Mouse (Mus musculus) gastrocnemius, postnatal 4 days (tissue): ENCODE measurements around the gene Rbbp8nl. TPM values are rescaled to one million over a fixed set of nuclear protein-coding genes. Genes with fewer than 3 reads are reported as not detected.
A peak's percentile ranks its signal among the peaks of the same experiment; 100 is the strongest.

ENCODE experiments used
- DNase-seq, 2 experiments: peaks; one replicate each; pipeline ENCODE4 v3.0.0; 2021 to 2022; ENCODE audit warnings: low spot score in 2 of 2, mixed read lengths in 2 of 2
- long read RNA-seq, 2 experiments: library from polyadenylated mRNA; stranded (forward); transcript quantifications; one replicate each; pipeline ENCODE4 v2.0.0; 2021
- total RNA-seq, 2 experiments: library from RNA; stranded (reverse); gene quantifications; 2 replicates each; pipeline ENCODE4 v1.2.3; 2021

The Rbbp8nl gene
- not detected for total RNA-seq
- long read RNA-seq, experiment 1: 0 reads
- long read RNA-seq, experiment 2: 0 reads

DNA sequence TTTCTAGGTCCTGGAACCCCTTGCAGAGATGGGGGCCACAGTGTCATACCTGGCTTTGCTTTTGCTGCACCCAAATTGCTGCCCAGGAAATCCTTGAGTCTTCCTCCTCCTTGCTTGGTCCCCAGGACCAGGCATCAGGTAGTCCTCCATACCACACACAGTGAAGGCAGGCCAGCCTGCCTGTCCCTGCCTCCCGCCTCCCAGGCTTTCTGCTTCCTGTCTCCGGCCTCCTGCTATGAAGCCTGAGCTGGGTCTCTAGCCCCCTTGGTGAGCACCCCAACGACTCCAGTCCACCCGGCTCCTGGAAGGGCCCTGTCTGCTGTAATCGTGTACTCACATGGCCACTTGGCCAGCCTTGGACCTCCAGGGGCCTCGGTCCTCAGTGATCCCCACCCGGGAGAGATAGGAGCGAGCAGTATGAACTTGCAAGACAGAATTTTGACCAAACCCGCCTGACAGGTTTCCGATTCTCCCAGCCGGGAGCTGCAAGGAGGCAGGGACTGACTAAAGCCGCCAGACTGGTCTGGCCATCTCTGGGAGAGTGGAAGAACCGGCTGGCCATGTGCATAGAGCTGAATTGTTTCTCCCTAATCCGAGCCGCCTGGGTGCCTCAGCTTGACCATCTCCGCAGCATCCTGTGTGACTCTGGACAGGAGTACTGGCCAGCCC lies at the start of gene Rbbp8nl:
TSS of gene Rbbp8nl (minus strand) at position 440 of the 669 bp plus-strand sequence.
- no peak for DNase-seq

DNA sequence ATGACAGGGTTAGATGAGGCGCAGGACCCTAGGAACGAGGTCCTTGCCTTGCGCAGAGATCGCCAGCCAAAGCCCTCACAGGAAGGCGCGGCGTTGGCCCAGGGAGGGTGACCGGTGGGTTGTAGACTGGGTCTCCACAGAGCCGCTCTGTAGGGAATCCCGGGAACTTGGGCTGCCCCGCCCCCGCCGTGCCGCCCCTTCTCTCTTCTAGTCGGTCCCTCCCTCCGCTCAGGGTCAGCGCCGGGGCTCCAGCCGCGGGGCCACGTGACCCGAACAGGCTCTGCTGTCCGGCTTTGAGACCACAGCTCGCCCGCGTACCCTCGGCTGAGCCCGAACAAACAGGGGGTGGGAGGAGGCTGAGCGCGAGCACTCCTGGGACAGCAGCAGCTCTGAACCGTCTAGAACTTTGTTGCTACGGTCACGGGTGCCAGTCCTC lies 44.9 kb upstream of the Rbbp8nl start, which contains the start of gene Gata5:
TSS of gene Gata5 (minus strand) at position 149 of the 436 bp plus-strand sequence.
- no peak for DNase-seq

DNA sequence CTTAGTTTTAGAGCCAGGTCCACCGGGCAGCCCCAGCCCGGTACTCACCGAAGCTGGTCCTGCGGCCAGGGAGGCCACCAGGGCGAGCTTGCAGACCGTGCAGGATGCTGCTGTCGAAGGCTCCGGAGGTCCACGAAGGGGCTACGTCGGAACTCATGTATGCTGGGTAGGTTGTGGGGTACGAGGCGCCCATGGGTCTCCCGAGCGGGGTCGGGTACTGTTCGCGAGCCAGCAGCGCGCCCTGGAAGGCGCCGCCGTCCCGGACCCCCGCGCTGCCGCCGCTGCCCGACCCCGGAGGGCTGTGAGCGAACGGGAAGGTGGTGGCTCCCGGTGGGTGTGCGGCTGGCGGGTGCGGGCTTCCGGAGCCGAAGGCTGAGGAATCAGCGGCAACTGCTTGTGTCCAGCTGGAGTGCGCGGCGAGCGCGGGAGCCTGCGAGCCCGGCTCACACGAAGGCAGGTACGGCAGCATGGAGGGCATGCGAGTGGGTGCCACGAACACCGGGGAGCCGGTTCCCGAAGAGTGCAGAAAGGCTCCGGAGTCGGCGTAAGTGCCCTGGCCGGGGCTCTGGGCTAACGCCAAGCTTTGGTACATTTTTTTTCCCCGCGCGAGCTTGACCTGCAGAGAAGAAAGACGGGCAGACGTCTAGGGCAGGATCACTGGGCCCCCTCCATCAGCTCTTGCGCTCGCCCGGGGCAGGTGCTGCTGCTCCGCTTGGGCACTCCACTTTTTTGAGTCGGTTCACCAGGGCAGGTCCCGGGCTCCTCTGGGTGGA lies 44.3 kb upstream of the Rbbp8nl start:
- DNase-seq: no peak

DNA sequence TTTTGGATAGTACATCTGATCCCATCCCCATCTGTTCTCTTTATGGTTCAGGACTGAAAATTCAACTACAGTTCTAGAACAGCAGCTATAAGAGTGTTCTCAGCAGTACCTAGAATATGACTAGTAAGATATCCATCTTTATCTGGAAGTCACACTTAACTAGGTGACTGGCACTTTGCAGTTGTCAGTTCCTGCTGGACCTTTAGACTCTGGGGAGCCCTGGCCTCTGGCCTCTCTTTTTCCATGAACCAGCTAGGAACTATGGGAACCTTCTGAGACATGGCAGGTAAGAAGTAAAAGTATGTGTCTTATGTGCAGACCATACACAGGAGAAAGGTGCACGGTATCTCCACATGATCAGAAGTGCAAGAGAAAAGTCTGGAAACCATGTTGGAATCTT lies 39.8 kb upstream of the Rbbp8nl start:
- no peak for DNase-seq

DNA sequence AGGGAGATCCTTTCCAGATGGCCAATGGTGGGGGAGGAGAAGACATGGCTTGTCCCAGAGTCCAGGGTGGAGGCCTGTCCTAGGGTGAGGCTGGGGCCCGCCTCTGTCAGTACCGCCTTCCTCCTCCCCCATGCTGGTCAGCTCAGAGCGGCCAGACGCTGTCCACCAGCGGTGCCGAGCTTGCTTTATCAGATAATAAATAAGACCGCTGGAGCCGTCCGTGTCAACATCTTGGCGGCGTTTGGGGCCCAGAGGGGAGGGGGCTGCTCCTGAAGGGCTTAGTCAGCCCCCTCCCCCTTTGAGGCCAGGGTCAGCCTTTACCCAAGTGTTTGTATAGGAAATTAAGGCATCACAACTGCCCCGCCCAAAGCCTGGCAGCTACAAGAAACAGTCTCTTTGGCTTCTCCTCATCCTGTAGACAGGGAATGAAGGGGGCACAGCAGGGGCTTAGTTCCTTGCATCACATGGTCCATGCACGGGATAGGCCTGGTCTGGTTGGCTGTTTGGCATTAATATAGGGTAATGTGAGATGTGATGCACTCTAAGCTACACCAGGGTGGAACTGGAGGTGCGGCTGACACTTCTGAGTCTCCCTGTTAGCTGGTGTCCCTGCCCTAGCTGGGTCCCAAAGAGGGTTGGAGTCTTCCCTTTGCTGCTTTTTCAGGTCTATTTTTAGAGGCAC lies 33.1 kb upstream of the Rbbp8nl start:
- no peak for DNase-seq

DNA sequence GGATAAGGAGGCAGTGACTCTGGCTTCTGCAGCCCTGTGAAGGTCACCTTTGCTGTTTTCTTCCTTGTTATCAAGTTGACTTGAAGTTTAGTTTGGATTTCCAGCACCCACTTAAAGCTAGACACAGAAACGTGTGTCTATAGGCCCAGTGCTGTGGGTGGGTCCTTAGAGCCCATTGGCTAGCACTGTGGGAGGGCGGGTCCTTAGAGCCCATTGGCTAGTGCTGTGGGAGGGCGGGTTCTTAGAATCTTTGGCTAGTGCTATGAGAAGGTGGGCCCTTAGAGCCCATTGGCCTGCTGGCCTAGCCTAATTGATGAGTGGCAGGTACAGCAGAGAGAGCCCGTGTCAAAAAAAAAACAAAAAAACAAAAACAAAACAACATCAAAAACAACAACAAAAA lies 30.5 kb upstream of the Rbbp8nl start:
- no peak for DNase-seq

DNA sequence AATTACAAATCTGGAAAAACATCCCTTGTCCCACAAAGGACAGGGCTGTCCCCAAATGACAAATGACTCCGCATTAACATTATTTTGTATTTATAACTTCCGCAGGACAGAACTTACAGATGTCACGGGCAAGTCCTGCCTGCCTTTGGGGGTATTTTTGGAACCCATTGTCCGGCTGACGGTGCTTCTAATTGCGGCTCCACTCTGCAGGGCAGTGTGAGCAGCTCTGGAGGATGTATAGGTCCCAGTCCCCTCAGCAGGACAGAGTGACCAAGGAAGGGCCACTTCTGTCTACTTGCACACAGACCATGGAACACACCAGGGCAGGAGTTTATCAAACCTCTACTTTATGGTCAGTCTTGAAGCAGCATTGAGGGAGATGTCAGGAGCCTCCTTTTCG lies 27.9 kb upstream of the Rbbp8nl start:
- DNase-seq: no peak

DNA sequence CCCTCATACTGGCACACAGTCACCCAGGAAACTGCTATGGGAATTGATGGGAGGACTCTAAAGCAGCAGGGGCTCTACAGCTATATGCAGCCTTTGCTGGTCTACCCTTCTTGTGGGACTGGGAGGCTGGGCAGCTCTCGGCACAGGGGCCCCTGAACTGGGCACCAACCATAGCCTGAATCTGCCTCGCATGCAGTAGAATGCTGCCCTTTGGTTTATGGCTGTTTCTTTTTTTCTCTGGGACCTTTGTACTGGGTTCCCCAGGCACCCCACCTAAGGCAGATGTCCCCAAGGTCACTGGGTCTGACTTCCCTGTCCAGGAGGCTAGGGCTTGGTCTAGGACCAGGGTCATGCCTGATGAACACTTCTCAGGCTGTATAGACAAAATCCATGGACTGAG lies 24.6 kb upstream of the Rbbp8nl start:
- no peak for DNase-seq

DNA sequence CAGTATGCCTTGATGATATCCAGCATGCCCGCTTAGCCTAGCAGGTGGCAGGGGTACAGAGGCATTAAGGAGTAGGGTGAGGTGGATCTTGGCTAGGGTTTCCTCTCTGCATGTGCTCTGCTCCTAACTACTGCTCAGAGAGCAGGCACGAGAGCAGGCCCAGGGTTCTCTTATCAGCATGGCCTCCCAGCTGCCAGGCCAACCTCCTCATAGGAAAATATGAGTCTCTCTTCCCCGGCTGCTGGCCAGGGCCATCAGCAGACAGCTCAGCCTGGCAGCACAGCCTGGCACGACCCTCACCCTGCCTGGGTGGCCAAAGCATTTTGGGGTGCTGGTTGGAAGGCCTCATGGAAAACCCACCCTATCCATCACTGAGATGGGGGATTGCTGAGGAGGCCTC lies 21.5 kb upstream of the Rbbp8nl start:
- no peak for DNase-seq

DNA sequence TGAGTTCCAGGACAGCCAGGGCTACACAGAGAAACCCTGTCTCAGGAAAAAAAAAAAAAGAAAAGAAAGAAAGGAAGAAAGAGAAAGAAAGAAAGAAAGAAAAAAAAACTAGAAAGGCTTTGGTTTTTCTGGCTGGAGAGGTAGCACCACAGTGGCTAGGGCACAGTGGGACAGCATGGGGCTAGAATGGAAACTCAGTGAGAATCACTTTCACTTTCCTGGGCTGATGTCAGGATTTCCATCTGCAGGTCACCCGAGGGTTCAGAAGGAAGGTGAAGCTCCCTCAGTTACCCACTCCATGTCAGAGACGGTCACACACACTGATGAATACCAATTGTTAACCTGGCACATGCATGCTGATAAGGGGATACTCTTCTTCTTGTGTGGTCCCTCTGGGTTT lies 18.0 kb upstream of the Rbbp8nl start:
- DNase-seq: no peak

DNA sequence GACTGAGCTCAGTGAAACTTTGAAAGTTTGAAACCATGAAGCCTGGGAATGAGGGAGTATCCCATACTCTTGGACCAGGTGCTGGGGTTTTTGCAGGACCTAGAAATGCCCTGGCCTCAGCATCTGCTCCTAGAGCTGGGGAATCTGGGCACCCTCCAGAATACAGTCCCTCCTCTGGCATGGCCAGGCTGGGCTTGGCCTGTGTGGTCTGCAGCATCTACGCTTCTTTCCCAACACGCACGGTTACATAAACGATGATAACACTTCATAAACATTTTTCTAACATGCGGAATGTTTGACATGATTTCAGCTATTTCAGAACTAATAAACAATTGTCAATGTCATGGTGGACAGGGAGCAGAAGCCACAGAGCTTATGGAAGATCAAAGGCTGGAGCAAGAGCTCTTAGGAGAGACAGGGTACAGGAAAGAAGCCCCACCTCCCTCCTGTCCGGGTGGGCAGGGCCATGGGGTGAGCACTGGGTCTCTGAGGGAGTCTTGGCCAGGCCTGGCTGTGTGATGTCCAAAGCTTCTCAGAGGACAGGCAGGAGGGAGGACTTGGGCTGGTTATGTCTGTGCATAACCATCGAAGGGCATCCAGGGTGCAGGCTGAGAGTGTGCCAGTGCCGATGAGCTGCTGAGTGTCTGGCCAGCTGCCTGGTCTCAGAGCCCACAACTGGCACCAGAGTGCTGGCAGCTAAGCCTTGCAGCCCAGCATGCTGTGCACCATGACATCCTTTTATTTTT lies 16.9 kb upstream of the Rbbp8nl start:
- DNase-seq: peak in 1 of 2 experiments; percentile 47

DNA sequence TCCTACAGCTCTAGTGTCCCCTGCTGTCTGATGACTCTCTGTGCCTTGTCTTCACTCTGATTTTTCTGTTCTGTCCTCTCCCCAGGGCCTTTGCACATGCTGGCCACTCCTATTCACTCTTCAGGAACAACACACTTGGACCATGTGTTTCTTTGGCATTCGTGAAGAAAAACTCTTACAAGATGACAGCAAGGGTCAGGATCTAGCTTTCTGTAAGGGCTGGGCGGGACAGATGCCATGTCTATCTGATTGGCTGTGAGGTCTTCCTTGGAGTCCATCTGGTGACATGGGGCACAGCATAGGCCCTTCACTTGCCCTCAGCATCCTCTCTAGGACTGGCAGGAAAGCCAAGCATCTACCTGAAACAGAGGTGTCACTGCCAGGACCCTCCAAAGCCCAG lies 16.3 kb upstream of the Rbbp8nl start:
- DNase-seq: no peak

DNA sequence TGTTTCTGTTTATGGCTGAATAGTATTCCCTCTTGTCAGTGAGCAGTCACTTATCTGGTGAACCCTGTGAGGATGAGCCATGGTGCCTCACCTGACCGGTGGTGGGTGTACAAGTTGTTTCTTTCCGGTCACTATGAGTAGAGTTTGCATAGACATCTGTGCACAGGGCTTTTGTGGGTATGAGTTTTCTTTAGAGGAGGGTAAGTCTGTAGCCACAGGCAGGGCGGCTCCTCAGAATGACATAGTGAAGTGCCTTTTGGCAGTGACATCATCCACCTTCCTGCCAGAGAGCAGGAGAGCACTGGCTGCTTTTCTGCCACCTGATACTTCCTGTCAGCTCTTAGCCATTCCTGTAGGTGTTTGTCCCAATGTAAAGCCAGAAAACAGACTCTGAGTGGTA lies 15.8 kb upstream of the Rbbp8nl start:
- no peak for DNase-seq

DNA sequence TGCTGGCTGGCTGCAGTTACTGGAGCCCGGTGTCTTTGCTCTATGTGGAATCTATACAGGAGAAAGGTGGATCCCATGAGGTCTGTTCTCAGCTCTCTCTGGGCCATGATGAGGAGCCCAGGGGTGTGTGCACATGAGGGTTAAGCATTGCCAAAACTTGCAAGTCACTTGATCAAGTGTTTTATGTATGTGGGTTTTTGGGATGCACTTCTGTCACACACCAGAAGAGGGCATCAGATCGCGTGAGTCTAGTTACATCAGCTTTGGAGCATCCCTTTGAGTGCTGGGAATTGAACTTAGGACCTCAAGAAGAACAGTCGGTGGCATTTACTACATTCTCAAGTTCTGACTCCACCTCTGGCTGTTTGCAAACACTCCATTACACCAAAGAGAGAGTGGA lies 14.9 kb upstream of the Rbbp8nl start:
- DNase-seq: no peak

DNA sequence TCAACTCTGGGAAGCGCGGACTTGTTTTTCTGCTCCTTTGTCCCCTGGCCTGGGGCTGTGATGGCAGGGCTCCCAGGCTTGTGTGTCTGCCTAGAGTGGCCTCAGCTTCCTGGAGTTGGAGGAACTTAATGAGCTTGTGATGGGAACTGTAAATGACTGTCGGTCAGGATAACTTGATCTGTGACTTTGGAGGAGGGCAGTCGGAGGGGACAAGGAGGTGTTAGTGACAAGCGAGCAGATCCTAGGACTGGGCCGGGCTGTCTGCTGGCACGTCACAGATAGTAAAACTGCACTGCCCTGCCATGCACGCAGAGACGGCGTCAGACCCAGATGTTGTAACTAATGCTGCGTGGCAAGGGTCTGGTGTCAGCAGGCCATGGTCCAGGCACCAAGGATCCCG lies 13.8 kb upstream of the Rbbp8nl start:
- DNase-seq: no peak

DNA sequence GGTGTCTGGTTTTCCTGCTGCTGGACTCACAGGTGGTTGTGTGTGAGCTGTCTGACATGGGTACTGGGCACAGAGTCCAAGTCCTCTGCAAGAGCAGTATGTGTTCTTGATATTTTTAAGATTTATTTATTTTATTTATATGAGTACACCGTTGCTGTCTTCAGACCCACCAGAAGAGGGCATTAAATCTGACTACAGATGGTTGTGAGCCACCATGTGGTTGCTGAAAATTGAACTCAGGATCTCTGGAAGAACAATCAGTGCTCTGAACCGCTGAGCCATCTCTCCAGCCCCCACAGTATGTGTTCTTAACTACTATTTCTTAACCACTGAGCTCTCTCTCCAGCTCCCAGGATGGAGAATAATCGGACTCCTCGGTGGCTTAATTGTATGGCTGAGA lies 12.5 kb upstream of the Rbbp8nl start:
- DNase-seq: no peak

DNA sequence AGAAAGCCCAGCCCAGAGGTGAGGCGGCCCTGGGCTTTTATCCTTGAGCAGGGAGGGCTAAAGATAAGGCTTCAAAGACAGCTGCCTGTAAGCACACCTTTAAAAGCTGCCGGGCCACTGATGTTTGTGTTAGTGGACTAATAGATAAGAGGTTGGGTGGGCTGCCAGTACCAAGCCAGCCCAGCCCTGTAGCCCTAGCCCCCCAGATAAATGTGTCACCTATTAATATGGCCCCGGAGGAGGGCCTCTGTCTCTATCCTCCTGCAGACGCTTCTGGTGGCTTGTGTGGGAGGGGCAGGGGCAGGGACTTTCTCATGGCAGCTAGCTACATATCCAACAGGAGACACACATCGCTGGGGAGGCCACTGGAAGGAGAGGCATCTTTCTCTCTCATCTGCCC lies 11.1 kb upstream of the Rbbp8nl start:
- DNase-seq: no peak

DNA sequence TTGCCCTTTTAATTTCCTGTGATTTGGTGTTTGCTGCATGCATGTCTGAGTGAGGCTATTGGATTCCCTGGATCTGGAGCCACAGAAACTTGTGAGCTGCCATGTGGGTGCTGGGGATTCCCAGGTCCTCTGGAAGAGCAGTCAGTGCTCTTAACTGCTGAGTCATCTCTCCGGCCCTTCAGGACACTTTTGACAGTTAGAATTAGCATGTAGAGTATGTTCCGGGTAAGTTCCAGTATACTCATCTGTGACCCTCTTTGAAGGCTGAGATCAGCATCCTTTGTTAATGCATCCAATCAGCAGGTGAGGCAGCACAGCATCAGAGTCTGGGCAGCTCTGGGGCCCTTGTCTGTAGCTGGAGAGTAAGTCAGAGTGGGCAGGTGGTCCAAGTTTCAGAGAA lies 10.6 kb upstream of the Rbbp8nl start:
- no peak for DNase-seq

DNA sequence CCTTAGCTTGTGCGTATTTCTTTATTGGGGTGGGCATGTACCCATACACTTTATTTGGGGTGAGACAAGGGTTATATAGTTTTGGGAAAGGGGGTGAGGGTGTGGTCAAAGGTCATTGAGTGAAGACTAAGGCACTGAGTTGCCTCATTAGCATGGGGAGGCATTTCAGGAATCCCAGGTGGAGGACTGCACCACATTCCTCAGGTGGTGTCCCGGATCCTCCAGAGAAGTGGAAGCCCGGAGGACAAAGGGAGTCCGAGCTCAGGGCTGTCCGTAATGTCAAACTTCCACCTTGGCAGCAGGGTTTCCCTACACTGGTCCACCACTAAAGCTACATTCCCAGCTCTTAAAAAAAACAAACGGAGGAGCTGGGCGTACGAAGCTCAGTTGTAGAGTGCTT lies 3.2 kb upstream of the Rbbp8nl start:
- no peak for DNase-seq

DNA sequence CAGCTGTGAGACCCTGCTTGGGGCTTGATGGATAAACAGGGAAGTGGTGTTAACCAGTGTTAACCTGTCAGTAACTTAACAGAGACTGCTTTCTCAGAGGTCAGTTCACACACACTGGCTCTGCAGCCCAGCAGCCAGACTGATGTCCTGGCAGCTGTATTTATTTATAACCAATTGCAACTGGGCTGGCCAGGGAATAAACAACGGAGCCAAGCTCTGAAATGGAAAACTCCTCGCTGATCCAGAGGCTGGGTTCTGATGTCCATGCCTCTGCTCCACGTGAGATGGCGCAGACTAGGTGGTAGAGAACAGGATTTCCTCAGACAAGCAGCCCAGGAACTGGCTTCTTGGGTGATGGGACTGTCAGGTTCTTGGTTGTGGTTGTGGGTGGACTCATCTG lies 2.3 kb upstream of the Rbbp8nl start:
- DNase-seq: no peak

DNA sequence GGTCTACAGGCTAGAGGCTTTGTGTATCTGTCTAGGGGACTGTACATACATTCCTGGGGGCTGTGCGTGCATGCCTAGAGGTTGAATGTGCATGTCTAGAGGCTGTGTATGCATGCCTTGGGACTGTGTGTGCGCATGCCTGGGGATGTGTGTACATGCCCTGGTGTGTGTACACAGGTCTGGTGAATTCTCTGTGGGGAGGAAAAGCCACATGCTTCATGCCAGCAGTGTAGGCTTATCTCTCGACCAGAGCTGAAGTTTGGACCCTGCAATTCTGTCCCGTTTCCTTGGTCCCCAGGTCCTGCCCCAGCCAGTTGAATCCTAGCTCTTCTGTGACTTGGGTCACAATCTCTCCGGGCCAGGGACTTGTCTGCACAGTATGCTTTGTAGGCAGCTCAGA lies 1.9 kb upstream of the Rbbp8nl start:
- DNase-seq: no peak
